In genomic region chr16:56056944-56057590, GRCm38 (mm10) we compare ENCODE assay signal across 14 mouse cellular contexts. TPM values are rescaled to one million over a fixed set of nuclear protein-coding genes. Genes with fewer than 3 reads are reported as not detected.
DNase-seq lines count a peak whose midpoint lies in the region; ATAC-seq lines count a peak whose summit lies in the region.
"Had no signal": no experiment of that assay in that cellular context is flagged by ENCODE, and none has a peak within 500 bp of the region (broad histone marks: within the 10 kb centered on the region; RNA-seq: fewer than 3 reads in every experiment).

No protein-coding gene starts in this region.

- no peak overlapping the region for H3K27ac ChIP-seq in heart, embryonic 10.5 days
- H3K27ac ChIP-seq in heart, embryonic 11.5 days (ENCODE audit: low read depth, low read length), result no peak overlapping the region
- no peak overlapping the region for H3K27ac ChIP-seq in embryonic facial prominence, embryonic 14.5 days (replicated peaks; ENCODE audit: low read depth, low read length)
- no peak overlapping the region for H3K27ac ChIP-seq in hindbrain, embryonic 16.5 days (ENCODE audit: low read depth, low read length)
- H3K27ac ChIP-seq in midbrain, embryonic 16.5 days (ENCODE audit: low read length), result peak overlapping the region; percentile 68
- H3K27ac ChIP-seq: heart, embryonic 15.5 days; kidney, postnatal 0 days; layer of hippocampus, adult 2 months; limb, embryonic 13.5 days; liver, embryonic 15.5 days had no signal

- no peak for ATAC-seq in heart, embryonic 11.5 days (replicated peaks; ENCODE audit: insufficient number of reproducible peaks, low FRiP score, low TSS enrichment)
- ATAC-seq in embryonic facial prominence, embryonic 14.5 days (ENCODE audit: low read depth), result peak; percentile 74; the same call in 1 of the 2 replicates
- peak; percentile 69 for ATAC-seq in hindbrain, embryonic 16.5 days
- peak; percentile 94 for ATAC-seq in midbrain, embryonic 16.5 days

- 71% methylated on average over 7 of the region's 7 CpGs for WGBS in heart, embryonic 10.5 days
- WGBS in heart, embryonic 11.5 days (ENCODE audit: insufficient replicate concordance), result 76% methylated on average over 7 of the region's 7 CpGs
- 58% methylated on average over 7 of the region's 7 CpGs for whole genome bisulfite sequencing in embryonic facial prominence, embryonic 14.5 days
- WGBS in hindbrain, embryonic 16.5 days, result 21% methylated on average over 7 of the region's 7 CpGs
- WGBS in midbrain, embryonic 16.5 days, result 6% methylated on average over 7 of the region's 7 CpGs

- no peak overlapping the region for H3K4me3 ChIP-seq in heart, embryonic 10.5 days
- H3K4me3 ChIP-seq in heart, embryonic 11.5 days (ENCODE audit: low read depth, low read length), result no peak overlapping the region
- no peak overlapping the region for H3K4me3 ChIP-seq in embryonic facial prominence, embryonic 14.5 days (ENCODE audit: low read depth, low read length)
- H3K4me3 ChIP-seq in hindbrain, embryonic 16.5 days (ENCODE audit: low read length), result no peak overlapping the region
- no peak overlapping the region for H3K4me3 ChIP-seq in midbrain, embryonic 16.5 days (ENCODE audit: low read depth, low read length)
- H3K4me3 ChIP-seq: heart, embryonic 15.5 days; layer of hippocampus, adult 2 months; limb, embryonic 13.5 days; liver, embryonic 15.5 days had no signal

- no peak overlapping the region for H3K4me2 ChIP-seq in heart, embryonic 11.5 days
- H3K4me2 ChIP-seq in embryonic facial prominence, embryonic 14.5 days (ENCODE audit: low read depth, low read length), result no peak overlapping the region
- no peak overlapping the region for H3K4me2 ChIP-seq in hindbrain, embryonic 16.5 days (ENCODE audit: low read length)
- peak overlapping the region; percentile 29; the same call in 1 of the 2 replicates for H3K4me2 ChIP-seq in midbrain, embryonic 16.5 days (ENCODE audit: low read length)
- H3K4me2 ChIP-seq: heart, embryonic 15.5 days; limb, embryonic 13.5 days; liver, embryonic 15.5 days had no signal

- no peaks in the 10 kb centered on the region for H3K27me3 ChIP-seq in heart, embryonic 10.5 days (ENCODE audit: insufficient read depth, poor library complexity, severe bottlenecking)
- no peaks in the 10 kb centered on the region for H3K27me3 ChIP-seq in heart, embryonic 11.5 days (ENCODE audit: control insufficient read depth, insufficient read depth, low read length)
- no peaks in the 10 kb centered on the region for H3K27me3 ChIP-seq in embryonic facial prominence, embryonic 14.5 days (replicated peaks; ENCODE audit: control insufficient read depth, insufficient read depth, low read length)
- H3K27me3 ChIP-seq in hindbrain, embryonic 16.5 days (replicated peaks; ENCODE audit: control insufficient read depth, insufficient read depth, low read length), result no peaks in the 10 kb centered on the region
- no peaks in the 10 kb centered on the region for H3K27me3 ChIP-seq in midbrain, embryonic 16.5 days (ENCODE audit: control insufficient read depth, insufficient read depth, low read depth, low read length)
- H3K27me3 ChIP-seq: heart, embryonic 15.5 days; limb, embryonic 13.5 days; liver, embryonic 15.5 days had no signal

- no peaks in the 10 kb centered on the region for H3K36me3 ChIP-seq in heart, embryonic 10.5 days
- H3K36me3 ChIP-seq in heart, embryonic 11.5 days (ENCODE audit: control insufficient read depth, insufficient read depth, low read length), result no peaks in the 10 kb centered on the region
- no peaks in the 10 kb centered on the region for H3K36me3 ChIP-seq in embryonic facial prominence, embryonic 14.5 days (ENCODE audit: control insufficient read depth, insufficient read depth, low read length)
- no peaks in the 10 kb centered on the region for H3K36me3 ChIP-seq in hindbrain, embryonic 16.5 days (ENCODE audit: control insufficient read depth, insufficient read depth, low read length)
- H3K36me3 ChIP-seq in midbrain, embryonic 16.5 days (ENCODE audit: control insufficient read depth, insufficient read depth, low read length), result no peaks in the 10 kb centered on the region
- H3K36me3 ChIP-seq: heart, embryonic 15.5 days; limb, embryonic 13.5 days; liver, embryonic 15.5 days had no signal

- DNase-seq in heart, embryonic 10.5 days (ENCODE audit: low spot score), result peak; percentile 19
- peak; percentile 20 for DNase-seq in embryonic facial prominence, embryonic 14.5 days (ENCODE audit: low spot score)
- no peak for DNase-seq in spleen, adult 18-20 months
- no peak for DNase-seq in urinary bladder, postnatal 36 days (ENCODE audit: low spot score in 2 of 2)
- DNase-seq: cerebellum, adult 11-12 months; lung, postnatal 14 days had no signal

- H3K9ac ChIP-seq in heart, embryonic 11.5 days (ENCODE audit: low read depth, low read length), result no peak overlapping the region
- no peak overlapping the region for H3K9ac ChIP-seq in embryonic facial prominence, embryonic 14.5 days (ENCODE audit: low read depth, low read length)
- H3K9ac ChIP-seq in hindbrain, embryonic 16.5 days (ENCODE audit: low read depth, low read length), result no peak overlapping the region
- H3K9ac ChIP-seq in midbrain, embryonic 16.5 days (ENCODE audit: low read depth, low read length), result no peak overlapping the region
- H3K9ac ChIP-seq: heart, embryonic 15.5 days; limb, embryonic 13.5 days; liver, embryonic 15.5 days had no signal

- no peaks in the 10 kb centered on the region for H3K4me1 ChIP-seq in heart, embryonic 10.5 days
- H3K4me1 ChIP-seq in heart, embryonic 11.5 days (ENCODE audit: control insufficient read depth, insufficient read depth, low read length), result no peaks in the 10 kb centered on the region
- no peaks in the 10 kb centered on the region for H3K4me1 ChIP-seq in embryonic facial prominence, embryonic 14.5 days (ENCODE audit: control insufficient read depth, insufficient read depth, low read length)
- no peaks in the 10 kb centered on the region for H3K4me1 ChIP-seq in hindbrain, embryonic 16.5 days (ENCODE audit: control insufficient read depth, insufficient read depth, low read depth, low read length)
- H3K4me1 ChIP-seq in midbrain, embryonic 16.5 days (ENCODE audit: control insufficient read depth, insufficient read depth, low read length), result 0 out of 2 replicates have a peak, but pooled peaks cover 2% of the 10 kb centered on the region
- H3K4me1 ChIP-seq: heart, embryonic 15.5 days; limb, embryonic 13.5 days had no signal

- H3K9me3 ChIP-seq in heart, embryonic 10.5 days, result no peaks in the 10 kb centered on the region
- no peaks in the 10 kb centered on the region for H3K9me3 ChIP-seq in heart, embryonic 11.5 days (replicated peaks; ENCODE audit: control insufficient read depth, low read length)
- no peaks in the 10 kb centered on the region for H3K9me3 ChIP-seq in embryonic facial prominence, embryonic 14.5 days (ENCODE audit: control insufficient read depth, low read length)
- H3K9me3 ChIP-seq in hindbrain, embryonic 16.5 days (ENCODE audit: control insufficient read depth, low read length), result no peaks in the 10 kb centered on the region
- no peaks in the 10 kb centered on the region for H3K9me3 ChIP-seq in midbrain, embryonic 16.5 days (replicated peaks; ENCODE audit: control insufficient read depth, low read length, poor library complexity, severe bottlenecking)
- H3K9me3 ChIP-seq: heart, embryonic 15.5 days; limb, embryonic 13.5 days; liver, embryonic 15.5 days had no signal

RNA-seq across cellular contexts. Expression of gene Senp7, which starts 8.9 kb away (rescaled TPM):
- polyA plus RNA-seq in heart, embryonic 10.5 days (2016; fragmentation: Nextera tagmentation; extraction: Ambion mirVana), result 22.4 and 23.3 TPM in 2 replicates
- 24.6 and 24.8 TPM in 2 replicates for polyA plus RNA-seq in heart, embryonic 11.5 days (2014; fragmentation: Nextera tagmentation; extraction: Ambion mirVana)
- 30.6 and 31.5 TPM in 2 replicates for polyA plus RNA-seq in embryonic facial prominence, embryonic 14.5 days (2014; fragmentation: Nextera tagmentation; extraction: Ambion mirVana)
- polyA plus RNA-seq in hindbrain, embryonic 16.5 days (2015; fragmentation: Nextera tagmentation; extraction: Ambion mirVana), result 41.0 and 41.4 TPM in 2 replicates
- 55.4 and 63.5 TPM in 2 replicates for polyA plus RNA-seq in midbrain, embryonic 16.5 days (2015; fragmentation: Nextera tagmentation; extraction: Ambion mirVana)

RNA-seq across cellular contexts. Expression of gene Trmt10c, which starts 19.4 kb away (rescaled TPM):
- polyA plus RNA-seq in heart, embryonic 10.5 days (2016; fragmentation: Nextera tagmentation; extraction: Ambion mirVana), result 24.8 and 30.2 TPM in 2 replicates
- polyA plus RNA-seq in heart, embryonic 11.5 days (2014; fragmentation: Nextera tagmentation; extraction: Ambion mirVana), result 23.6 and 24.5 TPM in 2 replicates
- 26.4 and 27.0 TPM in 2 replicates for polyA plus RNA-seq in embryonic facial prominence, embryonic 14.5 days (2014; fragmentation: Nextera tagmentation; extraction: Ambion mirVana)
- polyA plus RNA-seq in hindbrain, embryonic 16.5 days (2015; fragmentation: Nextera tagmentation; extraction: Ambion mirVana), result 17.1 and 17.5 TPM in 2 replicates
- 18.4 and 20.1 TPM in 2 replicates for polyA plus RNA-seq in midbrain, embryonic 16.5 days (2015; fragmentation: Nextera tagmentation; extraction: Ambion mirVana)

RNA-seq across cellular contexts. Expression of gene Pcnp, which starts 27.5 kb away (rescaled TPM):
- polyA plus RNA-seq in heart, embryonic 10.5 days (2016; fragmentation: Nextera tagmentation; extraction: Ambion mirVana), result 187 and 211 TPM in 2 replicates
- polyA plus RNA-seq in heart, embryonic 11.5 days (2014; fragmentation: Nextera tagmentation; extraction: Ambion mirVana), result 172 and 199 TPM in 2 replicates
- 220 and 227 TPM in 2 replicates for polyA plus RNA-seq in embryonic facial prominence, embryonic 14.5 days (2014; fragmentation: Nextera tagmentation; extraction: Ambion mirVana)
- 190 and 191 TPM in 2 replicates for polyA plus RNA-seq in hindbrain, embryonic 16.5 days (2015; fragmentation: Nextera tagmentation; extraction: Ambion mirVana)
- 216 and 227 TPM in 2 replicates for polyA plus RNA-seq in midbrain, embryonic 16.5 days (2015; fragmentation: Nextera tagmentation; extraction: Ambion mirVana)

Comparison
In these comparisons a context has a peak if more than half of its experiments do, and no peak if none do; other contexts are left out.
1. DNase-seq: peak in heart, embryonic 10.5 days (single experiment) and embryonic facial prominence, embryonic 14.5 days (single experiment); none in spleen, adult 18-20 months (0 of 2) and urinary bladder, postnatal 36 days (0 of 2).